Comparison of ENCODE assay signal across 30 mouse cellular contexts in the genomic region with DNA sequence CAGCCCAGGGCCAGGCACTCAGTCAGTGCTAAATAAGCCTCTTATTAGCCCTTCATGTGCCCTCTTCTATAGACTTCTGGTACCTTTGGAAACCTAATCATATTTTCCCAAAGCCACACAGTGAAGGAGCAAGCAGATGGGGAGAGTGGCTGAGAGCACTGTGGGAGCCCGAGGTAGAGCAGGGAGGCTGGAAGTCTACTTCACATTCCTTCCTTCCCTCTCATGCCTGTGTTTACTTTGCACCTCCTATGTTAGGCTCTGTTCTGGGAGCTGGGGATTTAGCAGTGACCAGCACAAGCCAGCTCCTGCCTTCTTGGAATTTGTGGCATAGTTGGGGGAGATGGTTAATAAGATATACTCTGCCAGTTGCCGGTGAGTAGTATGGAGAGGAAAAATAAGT. TPM values are rescaled to one million over a fixed set of nuclear protein-coding genes. Genes with fewer than 3 reads are reported as not detected.
DNase-seq lines count a peak whose midpoint lies in the region; ATAC-seq and TF ChIP-seq lines count a peak whose summit lies in the region.
"Had no signal": no experiment of that assay in that cellular context is flagged by ENCODE, and none has a peak within 500 bp of the region (broad histone marks: within the 10 kb centered on the region; RNA-seq: fewer than 3 reads in every experiment).

No protein-coding gene starts in this region.

- TF ChIP-seq POLR2A in thymus, adult 2 months (IDR thresholded peaks at IDR 0.05; ENCODE audit: control insufficient read depth, extremely low read depth, insufficient read depth, low read length, poor library complexity): no peak

- H3K9me3 ChIP-seq in forebrain, embryonic 11.5 days (ENCODE audit: control insufficient read depth, low read length): no peaks in the 10 kb centered on the region
- no peaks in the 10 kb centered on the region for H3K9me3 ChIP-seq in forebrain, postnatal 0 days (ENCODE audit: low read length)
- H3K9me3 ChIP-seq: forebrain, embryonic 12.5 days; G1E; heart, embryonic 12.5 days; hindbrain, embryonic 13.5 days; limb, embryonic 12.5 days; midbrain, embryonic 13.5 days; neural tube, embryonic 13.5 days had no signal

- H3K4me2 ChIP-seq in forebrain, embryonic 11.5 days (ENCODE audit: low read depth, low read length, severe bottlenecking): no peak overlapping the region
- H3K4me2 ChIP-seq in forebrain, postnatal 0 days (ENCODE audit: low read depth): no peak overlapping the region
- H3K4me2 ChIP-seq: forebrain, embryonic 12.5 days; heart, embryonic 12.5 days; hindbrain, embryonic 13.5 days; limb, embryonic 12.5 days; liver, embryonic 11.5 days; midbrain, embryonic 13.5 days; neural tube, embryonic 13.5 days had no signal

- WGBS in forebrain, embryonic 11.5 days: 77% methylated on average over 2 of the region's 2 CpGs
- 73% methylated on average over 2 of the region's 2 CpGs for WGBS in forebrain, postnatal 0 days
- WGBS in thymus, adult 2 months: 59% methylated on average over 2 of the region's 2 CpGs

- intact Hi-C loops in left cerebral cortex, adult 2 months (cut with DNase I): no loop called here
- intact Hi-C loops in left cerebral cortex, postnatal 14 days (cut with DNase I): no loop called here

- H3K9ac ChIP-seq in forebrain, embryonic 11.5 days (ENCODE audit: low read length): no peak overlapping the region
- no peak overlapping the region for H3K9ac ChIP-seq in forebrain, postnatal 0 days
- H3K9ac ChIP-seq: forebrain, embryonic 12.5 days; heart, embryonic 12.5 days; hindbrain, embryonic 13.5 days; limb, embryonic 12.5 days; midbrain, embryonic 13.5 days; neural tube, embryonic 13.5 days had no signal

- no peaks in the 10 kb centered on the region for H3K4me1 ChIP-seq in forebrain, embryonic 11.5 days (replicated peaks; ENCODE audit: control insufficient read depth, insufficient read depth, low read length)
- H3K4me1 ChIP-seq in forebrain, postnatal 0 days (ENCODE audit: insufficient read depth): peaks cover 4% of the 10 kb centered on the region; the same call in 1 of the 2 replicates
- H3K4me1 ChIP-seq in thymus, adult 2 months (replicated peaks; ENCODE audit: control insufficient read depth, insufficient read depth, low read length): no peaks in the 10 kb centered on the region
- H3K4me1 ChIP-seq: limb, embryonic 12.5 days had no signal

- peak; percentile 17 for DNase-seq in forebrain, embryonic 11.5 days (ENCODE audit: low spot score)
- DNase-seq in forebrain, postnatal 0 days: no peak
- no peak for DNase-seq in left cerebral cortex, adult 2 months (ENCODE audit: extremely low spot score in 1 of 2, low spot score in 2 of 2)
- DNase-seq in left cerebral cortex, postnatal 14 days (ENCODE audit: low spot score in 2 of 2): no peak
- DNase-seq in testis, postnatal 10 days (ENCODE audit: low spot score): peak; percentile 23
- DNase-seq in testis, postnatal 14 days (ENCODE audit: low spot score): no peak
- no peak for DNase-seq in liver
- DNase-seq in thymus, adult 2 months: no peak
- DNase-seq: adrenal gland, postnatal 14 days; cerebellum, adult 11-12 months; cerebellum, adult 9-11 months; gastrocnemius, postnatal 36 days; heart, postnatal 4 days; kidney, adult 11 months; kidney, postnatal 4 days; lung, postnatal 14 days; retina, postnatal 1 day; right cerebral cortex, postnatal 14 days had no signal

- TF ChIP-seq CTCF in forebrain, postnatal 0 days (IDR thresholded peaks at IDR 0.05; ENCODE audit: low read depth): no peak
- no peak for TF ChIP-seq CTCF in left cerebral cortex, adult 2 months (IDR thresholded peaks at IDR 0.05)
- no peak for TF ChIP-seq CTCF in thymus, adult 2 months (IDR thresholded peaks at IDR 0.05; ENCODE audit: borderline replicate concordance, control insufficient read depth, extremely low read depth, insufficient read depth, low read length, poor library complexity)

- no peak for ATAC-seq in forebrain, embryonic 11.5 days (replicated peaks; ENCODE audit: low FRiP score)
- ATAC-seq in forebrain, postnatal 0 days: no peak
- ATAC-seq: midbrain, embryonic 13.5 days had no signal

- no peaks in the 10 kb centered on the region for H3K27me3 ChIP-seq in forebrain, embryonic 11.5 days (ENCODE audit: control insufficient read depth, insufficient read depth, low read length)
- H3K27me3 ChIP-seq in forebrain, postnatal 0 days (ENCODE audit: insufficient read depth, low read length): no peaks in the 10 kb centered on the region
- H3K27me3 ChIP-seq in thymus, adult 2 months (ENCODE audit: control insufficient read depth, insufficient read depth, low read length): no peaks in the 10 kb centered on the region
- H3K27me3 ChIP-seq: forebrain, embryonic 12.5 days; hindbrain, embryonic 13.5 days; midbrain, embryonic 13.5 days; neural tube, embryonic 13.5 days had no signal

- no peak overlapping the region for H3K4me3 ChIP-seq in forebrain, embryonic 11.5 days (ENCODE audit: low read depth, low read length)
- H3K4me3 ChIP-seq in forebrain, postnatal 0 days (ENCODE audit: low read depth, low read length): no peak overlapping the region
- H3K4me3 ChIP-seq in left cerebral cortex, adult 2 months: no peak overlapping the region
- no peak overlapping the region for H3K4me3 ChIP-seq in thymus, adult 2 months (ENCODE audit: control insufficient read depth, insufficient read depth, low read length)
- H3K4me3 ChIP-seq: erythroblast, embryonic 14.5 days; forebrain, embryonic 12.5 days; heart, adult 2 months; heart, embryonic 12.5 days; hindbrain, embryonic 13.5 days; limb, embryonic 12.5 days; midbrain, embryonic 13.5 days; neural tube, embryonic 13.5 days had no signal

- H3K27ac ChIP-seq in forebrain, embryonic 11.5 days (ENCODE audit: low read depth, low read length): no peak overlapping the region
- H3K27ac ChIP-seq in forebrain, postnatal 0 days (ENCODE audit: low read depth, low read length): no peak overlapping the region
- H3K27ac ChIP-seq in left cerebral cortex, adult 2 months: peak overlapping the region; percentile 21; the same call in 1 of the 2 replicates
- H3K27ac ChIP-seq in thymus, adult 2 months (ENCODE audit: control insufficient read depth, insufficient read depth, low read length): no peak overlapping the region
- H3K27ac ChIP-seq: forebrain, embryonic 12.5 days; heart, adult 2 months; hindbrain, embryonic 13.5 days; kidney, postnatal 0 days; limb, embryonic 12.5 days; midbrain, embryonic 13.5 days; neural tube, embryonic 13.5 days had no signal

- H3K36me3 ChIP-seq in forebrain, embryonic 11.5 days (ENCODE audit: control insufficient read depth, insufficient read depth, low read length): no peaks in the 10 kb centered on the region
- H3K36me3 ChIP-seq in forebrain, postnatal 0 days (ENCODE audit: insufficient read depth): no peaks in the 10 kb centered on the region
- H3K36me3 ChIP-seq in thymus, adult 2 months (ENCODE audit: control insufficient read depth, insufficient read depth, low read length): no peaks in the 10 kb centered on the region
- H3K36me3 ChIP-seq: forebrain, embryonic 12.5 days; G1E; heart, embryonic 12.5 days; hindbrain, embryonic 13.5 days; limb, embryonic 12.5 days; midbrain, embryonic 13.5 days; neural tube, embryonic 13.5 days had no signal

RNA-seq across cellular contexts. Expression of a gene that starts 59.7 kb away (rescaled TPM):
- 1.3 and 2.1 TPM in 2 replicates for polyA plus RNA-seq in forebrain, embryonic 11.5 days (2014; fragmentation: Nextera tagmentation; extraction: Ambion mirVana)
- total RNA-seq in forebrain, postnatal 0 days (2014; rRNA removed): 34.8 and 48.9 TPM in 2 replicates
- 4.4 and 7.5 TPM in 2 replicates for polyA plus RNA-seq in forebrain, postnatal 0 days (2015; fragmentation: Nextera tagmentation; extraction: Ambion mirVana)
- total RNA-seq in left cerebral cortex, adult 2 months (2021): 10 to 100 TPM; 60.0 to 62.0 TPM
- total RNA-seq in left cerebral cortex, postnatal 14 days (2021): 10 to 100 TPM; 33.6 to 40.8 TPM
- polyA plus RNA-seq in thymus, adult 2 months (2012; rRNA removed): 0.33 and 0.58 TPM in 2 replicates
- total RNA-seq: megakaryocyte, adult 5-6 weeks had no signal
- polyA plus RNA-seq: erythroblast, embryonic 14.5 days; G1E had no signal

Comparison
In these comparisons a context has a peak if more than half of its experiments do, and no peak if none do; other contexts are left out.
1. DNase-seq: peak in forebrain, embryonic 11.5 days (single experiment) and testis, postnatal 10 days (single experiment); none in forebrain, postnatal 0 days (single experiment), left cerebral cortex, adult 2 months (0 of 2), left cerebral cortex, postnatal 14 days (0 of 2), testis, postnatal 14 days (single experiment), liver (single experiment) and thymus, adult 2 months (single experiment).